Mouse (Mus musculus) heart, adult 2 months (tissue): Measurements from ENCODE around the gene B830017H08Rik. TPM values are rescaled to one million over a fixed set of nuclear protein-coding genes. Genes with fewer than 3 reads are reported as not detected.

Experiments used
- DNase-seq, 2 experiments: peaks; one replicate each; pipeline ENCODE4 v3.0.0; 2021
- H3K27ac ChIP-seq: fragments of 200-600 bp; 2 replicates; pipeline ENCODE4 v1.8.1; 2022
- H3K27me3 ChIP-seq: fragments of 200-500 bp; 2 replicates; pipeline ENCODE4 v1.6.1; 2012; ENCODE audit warnings: mild to moderate bottlenecking, low read length, inconsistent platforms, mixed read lengths; ENCODE audit not compliant: control insufficient read depth, insufficient read depth
- H3K36me3 ChIP-seq: fragments of 200-500 bp; 2 replicates; pipeline ENCODE4 v1.6.1; 2012; ENCODE audit warnings: low read length, inconsistent platforms; ENCODE audit not compliant: control insufficient read depth, insufficient read depth
- H3K4me1 ChIP-seq: fragments of 200-500 bp; 2 replicates; pipeline ENCODE4 v1.6.1; 2011; ENCODE audit warnings: low read length; ENCODE audit not compliant: control insufficient read depth, insufficient read depth
- H3K4me3 ChIP-seq: fragments of 200-600 bp; 2 replicates; pipeline ENCODE4 v1.8.1; 2022
- H3K79me2 ChIP-seq: fragments of 200-500 bp; replicated peaks from 2 replicates; pipeline ENCODE4 v1.6.1; 2012; ENCODE audit warnings: mild to moderate bottlenecking, inconsistent platforms, low read length, moderate library complexity, mixed read lengths; ENCODE audit not compliant: control insufficient read depth, insufficient read depth
- H3K9ac ChIP-seq: fragments of 200-500 bp; 2 replicates; pipeline ENCODE4 v1.6.1; 2012; ENCODE audit warnings: low read depth, mild to moderate bottlenecking, control low read depth, inconsistent platforms, low read length, mixed read lengths
- CTCF ChIP-seq: fragments of 200-600 bp; IDR thresholded peaks from 2 replicates; pipeline ENCODE4 v1.8.1; 2022; ENCODE audit warnings: antibody characterized with exemption, mild to moderate bottlenecking, moderate library complexity
- EP300 ChIP-seq: fragments of 200-500 bp; IDR thresholded peaks from 2 replicates; pipeline ENCODE4 v1.6.1; 2011; ENCODE audit warnings: low read depth, low read length, control low read depth; ENCODE audit not compliant: insufficient read depth
- POLR2A ChIP-seq: fragments of 200-500 bp; IDR thresholded peaks from 2 replicates; pipeline ENCODE4 v1.6.1; 2011; ENCODE audit warnings: mild to moderate bottlenecking, low read depth, low read length, control low read depth; ENCODE audit not compliant: insufficient read depth
- WGBS: fragments of 180-500 bp; shearing (Covaris S2); methylation state at CpG from one replicate; pipeline ENCODE4 v1.1.7; 2018; 5-methylcytosine and 5-hydroxymethylcytosine counted together
- intact Hi-C: fragments of 180-260 bp; cut with DNase I; formaldehyde crosslinking; loops from one replicate; pipeline ENCODE4 v1.15.1; 2025
- polyA plus RNA-seq: library from polyadenylated mRNA; depleted of rRNA; stranded (reverse); fragments of >200 nt; gene quantifications from 2 replicates; pipeline ENCODE4 v1.2.3, GENCODE M21; 2012
- total RNA-seq, 2 experiments: library from RNA; stranded (reverse); gene quantifications; 2 replicates each; pipeline ENCODE4 v1.2.3; 2021

The B830017H08Rik gene
- total and polyA plus RNA-seq, 3 experiments = not detected

GRCm38 (mm10) chr16:17849486-17849885 is 16.6 kb downstream of the B830017H08Rik start:
- H3K27me3 ChIP-seq = no peaks in the 10 kb centered on the region
- no peak overlapping the region for H3K4me3 ChIP-seq
- TF ChIP-seq CTCF (no peak), POLR2A (no peak), EP300 (no peak)
- no peak overlapping the region for H3K27ac ChIP-seq
- no peaks in the 10 kb centered on the region for H3K4me1 ChIP-seq
- intact Hi-C loops = no loop called here
- 72% methylated on average over 6 of the region's 6 CpGs for WGBS
- H3K36me3 ChIP-seq = no peaks in the 10 kb centered on the region
- H3K79me2 ChIP-seq = no peaks in the 10 kb centered on the region
- no peak overlapping the region for H3K9ac ChIP-seq
- DNase-seq = no peak

- no peak overlapping the region for H3K27ac ChIP-seq
- H3K9ac ChIP-seq = no peak overlapping the region
- H3K79me2 ChIP-seq = no peaks in the 10 kb centered on the region
- WGBS = 98% methylated on average over 5 of the region's 5 CpGs
- TF ChIP-seq EP300 = no peak
- TF ChIP-seq CTCF = no peak
- TF ChIP-seq POLR2A = no peak
- no peak for DNase-seq
- intact Hi-C loops = no loop called here
- H3K4me1 ChIP-seq = no peaks in the 10 kb centered on the region
- no peaks in the 10 kb centered on the region for H3K36me3 ChIP-seq
- no peak overlapping the region for H3K4me3 ChIP-seq
- no peaks in the 10 kb centered on the region for H3K27me3 ChIP-seq
These were observed 18.4 kb downstream of the B830017H08Rik start for GRCm38 (mm10) chr16:17851331-17851730.

- Histone ChIP-seq H3K27ac (no peak overlapping the region), H3K79me2 (no peaks in the 10 kb centered on the region), H3K4me3 (no peak overlapping the region), H3K36me3 (no peaks in the 10 kb centered on the region), H3K27me3 (no peaks in the 10 kb centered on the region), H3K9ac (no peak overlapping the region), H3K4me1 (no peaks in the 10 kb centered on the region)
- DNase-seq = no peak
- intact Hi-C loops = no loop called here
- TF ChIP-seq POLR2A (no peak), CTCF (no peak), EP300 (no peak)
- WGBS = 95% methylated on average over 1 of the region's 1 CpGs
These were observed 18.9 kb downstream of the B830017H08Rik start for GRCm38 (mm10) chr16:17851860-17852259.

GRCm38 (mm10) chr16:17853263-17853662 is 20.3 kb downstream of the B830017H08Rik start:
- H3K9ac ChIP-seq = no peak overlapping the region
- no peaks in the 10 kb centered on the region for H3K79me2 ChIP-seq
- no peak for DNase-seq
- TF ChIP-seq POLR2A (no peak), EP300 (no peak), CTCF (no peak)
- H3K4me3 ChIP-seq = no peak overlapping the region
- intact Hi-C loops = no loop called here
- WGBS = 88% methylated on average over 2 of the region's 2 CpGs
- no peaks in the 10 kb centered on the region for H3K27me3 ChIP-seq
- H3K36me3 ChIP-seq = no peaks in the 10 kb centered on the region
- H3K27ac ChIP-seq = no peak overlapping the region
- no peaks in the 10 kb centered on the region for H3K4me1 ChIP-seq

GRCm38 (mm10) chr16:17857157-17857556 is 24.2 kb downstream of the B830017H08Rik start:
- H3K79me2 ChIP-seq = peaks cover 1% of the 10 kb centered on the region; the same call in 1 of the 2 replicates
- H3K27me3 ChIP-seq = no peaks in the 10 kb centered on the region
- DNase-seq = no peak
- no peaks in the 10 kb centered on the region for H3K36me3 ChIP-seq
- H3K9ac ChIP-seq = no peak overlapping the region
- TF ChIP-seq EP300 = no peak
- no peak for TF ChIP-seq CTCF
- no peaks in the 10 kb centered on the region for H3K4me1 ChIP-seq
- 91% methylated on average over 7 of the region's 7 CpGs for WGBS
- H3K4me3 ChIP-seq = no peak overlapping the region
- intact Hi-C loops = no loop called here
- no peak overlapping the region for H3K27ac ChIP-seq

- intact Hi-C loops = no loop called here
- DNase-seq = no peak
These were observed 25.7 kb downstream of the B830017H08Rik start for GRCm38 (mm10) chr16:17858592-17858991.

GRCm38 (mm10) chr16:17865293-17865692 is 32.4 kb downstream of the B830017H08Rik start:
- intact Hi-C loops = no loop called here
- Histone ChIP-seq H3K9ac (no peak overlapping the region), H3K4me1 (no peaks in the 10 kb centered on the region), H3K4me3 (no peak overlapping the region), H3K79me2 (peaks cover 7% of the 10 kb centered on the region), H3K27ac (no peak overlapping the region), H3K36me3 (no peaks in the 10 kb centered on the region), H3K27me3 (no peaks in the 10 kb centered on the region)
- WGBS = 71% methylated on average over 2 of the region's 2 CpGs
- no peak for DNase-seq
- no peak for TF ChIP-seq POLR2A
- TF ChIP-seq EP300 = no peak
- TF ChIP-seq CTCF = no peak

More at GRCm38 (mm10) chr16:17858592-17858991, 25.7 kb downstream of the B830017H08Rik start:
- peaks cover 1% of the 10 kb centered on the region; the same call in 1 of the 2 replicates for H3K79me2 ChIP-seq
- no peak overlapping the region for H3K27ac ChIP-seq
- no peaks in the 10 kb centered on the region for H3K36me3 ChIP-seq
- no peaks in the 10 kb centered on the region for H3K4me1 ChIP-seq
- TF ChIP-seq POLR2A = no peak
- TF ChIP-seq CTCF = peak; percentile 61
- TF ChIP-seq EP300 = no peak
- no peak overlapping the region for H3K4me3 ChIP-seq
- no peaks in the 10 kb centered on the region for H3K27me3 ChIP-seq
- H3K9ac ChIP-seq = no peak overlapping the region
